In genomic region chr2:164761502-164761901, GRCm38 (mm10) we compare ENCODE assay signal across 10 mouse cellular contexts. TPM values are rescaled to one million over a fixed set of nuclear protein-coding genes. Genes with fewer than 3 reads are reported as not detected.
DNase-seq lines count a peak whose midpoint lies in the region; ATAC-seq and TF ChIP-seq lines count a peak whose summit lies in the region.
"Had no signal": no experiment of that assay in that cellular context is flagged by ENCODE, and none has a peak within 500 bp of the region (broad histone marks: within the 10 kb centered on the region; RNA-seq: fewer than 3 reads in every experiment).

No protein-coding gene starts in this region.

- no peaks in the 10 kb centered on the region for H3K79me2 ChIP-seq in heart, adult 2 months (replicated peaks; ENCODE audit: control insufficient read depth, insufficient read depth, low read length)

- H3K9ac ChIP-seq in heart, adult 2 months (ENCODE audit: low read depth, low read length): no peak overlapping the region
- H3K9ac ChIP-seq in intestine, embryonic 16.5 days (ENCODE audit: low read depth, low read length): no peak overlapping the region
- H3K9ac ChIP-seq: embryonic facial prominence, embryonic 12.5 days; midbrain, embryonic 12.5 days had no signal

- no peaks in the 10 kb centered on the region for H3K4me1 ChIP-seq in heart, adult 2 months (ENCODE audit: control insufficient read depth, insufficient read depth, low read length)
- no peaks in the 10 kb centered on the region for H3K4me1 ChIP-seq in intestine, embryonic 16.5 days (ENCODE audit: control insufficient read depth, insufficient read depth, low read length)
- H3K4me1 ChIP-seq: embryonic facial prominence, embryonic 12.5 days; midbrain, embryonic 12.5 days had no signal

- intact Hi-C loops in heart, adult 2 months (cut with DNase I): no loop called here
- intact Hi-C loops in heart, postnatal 10 days (cut with DNase I): no loop called here

- no peak for TF ChIP-seq POLR2A in heart, adult 2 months (IDR thresholded peaks at IDR 0.05; ENCODE audit: insufficient read depth, low read depth, low read length)

- 84% methylated on average over 2 of the region's 2 CpGs for WGBS in heart, adult 2 months
- 94% methylated on average over 2 of the region's 2 CpGs for WGBS in intestine, embryonic 16.5 days

- no peak overlapping the region for H3K27ac ChIP-seq in heart, adult 2 months
- H3K27ac ChIP-seq in intestine, embryonic 16.5 days (ENCODE audit: low read length): no peak overlapping the region
- H3K27ac ChIP-seq: embryonic facial prominence, embryonic 12.5 days; midbrain, embryonic 12.5 days had no signal

- 0 out of 2 replicates have a peak, but pooled peaks have one; percentile 25 for TF ChIP-seq EP300 in heart, adult 2 months (IDR thresholded peaks at IDR 0.05; ENCODE audit: insufficient read depth, low read depth, low read length)

- no peak for TF ChIP-seq CTCF in heart, adult 2 months (IDR thresholded peaks at IDR 0.05)

- no peak overlapping the region for H3K4me2 ChIP-seq in intestine, embryonic 16.5 days (ENCODE audit: low read depth, low read length)
- H3K4me2 ChIP-seq: embryonic facial prominence, embryonic 12.5 days; midbrain, embryonic 12.5 days had no signal

- DNase-seq in heart, adult 2 months: no peak
- no peak for DNase-seq in heart, postnatal 10 days
- DNase-seq in retina, postnatal 1 day: peak; percentile 24
- DNase-seq in retina, embryonic 14.5 days (ENCODE audit: low spot score): no peak
- DNase-seq in spleen, postnatal 4 days (ENCODE audit: low spot score in 2 of 2): peak; percentile 70 to 77
- no peak for DNase-seq in adrenal gland, postnatal 14 days
- DNase-seq in thymus, postnatal 14 days: no peak

- no peak overlapping the region for H3K4me3 ChIP-seq in heart, adult 2 months
- H3K4me3 ChIP-seq in intestine, embryonic 16.5 days (ENCODE audit: low read length): no peak overlapping the region
- H3K4me3 ChIP-seq: embryonic facial prominence, embryonic 12.5 days; midbrain, embryonic 12.5 days had no signal

- peaks cover 2% of the 10 kb centered on the region; the same call in 1 of the 2 replicates for H3K36me3 ChIP-seq in heart, adult 2 months (ENCODE audit: control insufficient read depth, insufficient read depth, low read length)
- H3K36me3 ChIP-seq in intestine, embryonic 16.5 days (ENCODE audit: control insufficient read depth, insufficient read depth, low read length): peaks cover 12% of the 10 kb centered on the region

- no peaks in the 10 kb centered on the region for H3K27me3 ChIP-seq in heart, adult 2 months (ENCODE audit: control insufficient read depth, insufficient read depth, low read length)
- H3K27me3 ChIP-seq in intestine, embryonic 16.5 days (replicated peaks; ENCODE audit: control insufficient read depth, insufficient read depth, low read length): no peaks in the 10 kb centered on the region
- H3K27me3 ChIP-seq: embryonic facial prominence, embryonic 12.5 days; midbrain, embryonic 12.5 days had no signal

- peak; percentile 80 for ATAC-seq in intestine, embryonic 16.5 days

- no peaks in the 10 kb centered on the region for H3K9me3 ChIP-seq in intestine, embryonic 16.5 days (ENCODE audit: control insufficient read depth, low read length)
- H3K9me3 ChIP-seq: embryonic facial prominence, embryonic 12.5 days; midbrain, embryonic 12.5 days had no signal

RNA-seq across cellular contexts. Expression of gene Ube2c, which starts 8.2 kb away (rescaled TPM):
- 1 to 10 TPM; 1.5 to 4.2 TPM for total RNA-seq in heart, adult 2 months (2021)
- polyA plus RNA-seq in heart, adult 2 months (2012; rRNA removed): 3.0 and 7.3 TPM in 2 replicates
- total RNA-seq in heart, postnatal 10 days (2021): 10 to 100 TPM; 31.7 to 32.5 TPM
- 360 and 426 TPM in 2 replicates for polyA plus RNA-seq in intestine, embryonic 16.5 days (2015; fragmentation: Nextera tagmentation; extraction: Ambion mirVana)
- 32.1 and 36.0 TPM in 2 replicates for total RNA-seq in adrenal gland, postnatal 14 days (2021)

RNA-seq across cellular contexts. Expression of gene Dnttip1, which starts 15.7 kb away (rescaled TPM):
- 10 to 100 TPM; 21.8 to 21.9 TPM for total RNA-seq in heart, adult 2 months (2021)
- 15.0 and 15.9 TPM in 2 replicates for polyA plus RNA-seq in heart, adult 2 months (2012; rRNA removed)
- 10 to 100 TPM; 35.8 to 38.5 TPM for total RNA-seq in heart, postnatal 10 days (2021)
- 55.9 and 56.9 TPM in 2 replicates for polyA plus RNA-seq in intestine, embryonic 16.5 days (2015; fragmentation: Nextera tagmentation; extraction: Ambion mirVana)
- 39.6 and 47.3 TPM in 2 replicates for total RNA-seq in adrenal gland, postnatal 14 days (2021)

RNA-seq across cellular contexts. Expression of gene Wfdc3, which starts 15.8 kb away (rescaled TPM):
- total RNA-seq in heart, adult 2 months (2021): not detected
- polyA plus RNA-seq in heart, adult 2 months (2012; rRNA removed): 0.31 and 0.50 TPM in 2 replicates
- under 1 TPM; 0.17 to 0.40 TPM for total RNA-seq in heart, postnatal 10 days (2021)
- 1.3 and 1.8 TPM in 2 replicates for polyA plus RNA-seq in intestine, embryonic 16.5 days (2015; fragmentation: Nextera tagmentation; extraction: Ambion mirVana)
- total RNA-seq in adrenal gland, postnatal 14 days (2021): 0.59 TPM in 1 of 2 replicates, not detected in the other

RNA-seq across cellular contexts. Expression of gene Tnnc2, which starts 18.3 kb away (rescaled TPM):
- under 1 TPM in 1 of 2 experiments, not detected in 1; 0.50 TPM for total RNA-seq in heart, adult 2 months (2021)
- polyA plus RNA-seq in heart, adult 2 months (2012; rRNA removed): not detected in 2 replicates
- total RNA-seq in heart, postnatal 10 days (2021): under 1 TPM in 1 of 2 experiments, not detected in 1; 0.52 TPM
- polyA plus RNA-seq in intestine, embryonic 16.5 days (2015; fragmentation: Nextera tagmentation; extraction: Ambion mirVana): 3.2 and 3.9 TPM in 2 replicates
- 1.0 TPM in 1 of 2 replicates, not detected in the other for total RNA-seq in adrenal gland, postnatal 14 days (2021)

RNA-seq across cellular contexts. Expression of gene Snx21, which starts 24.1 kb away (rescaled TPM):
- total RNA-seq in heart, adult 2 months (2021): 10 to 100 TPM; 21.2 to 30.3 TPM
- 24.7 and 29.0 TPM in 2 replicates for polyA plus RNA-seq in heart, adult 2 months (2012; rRNA removed)
- total RNA-seq in heart, postnatal 10 days (2021): 10 to 100 TPM; 25.9 to 26.3 TPM
- polyA plus RNA-seq in intestine, embryonic 16.5 days (2015; fragmentation: Nextera tagmentation; extraction: Ambion mirVana): 18.3 and 19.6 TPM in 2 replicates
- total RNA-seq in adrenal gland, postnatal 14 days (2021): 35.7 and 46.2 TPM in 2 replicates

Comparison
In these comparisons a context has a peak if more than half of its experiments do, and no peak if none do; other contexts are left out.
1. DNase-seq: peak in retina, postnatal 1 day (single experiment) and spleen, postnatal 4 days (2 of 2); none in heart, adult 2 months (0 of 2), heart, postnatal 10 days (0 of 2), retina, embryonic 14.5 days (single experiment), adrenal gland, postnatal 14 days (single experiment) and thymus, postnatal 14 days (single experiment).